Mouse (Mus musculus) ES-E14 (cell line): Measurements from ENCODE around the gene Adh1.

Experiments
- CHD2 ChIP-seq: IDR thresholded peaks from 2 replicates; pipeline ENCODE4 v1.6.1; 2014; ENCODE audit warnings: mild to moderate bottlenecking, low read depth, low read length, inconsistent platforms
- MAFK ChIP-seq: IDR thresholded peaks from 2 replicates; pipeline ENCODE4 v1.6.1; 2014; ENCODE audit warnings: mild to moderate bottlenecking, low read depth, low read length, inconsistent platforms; ENCODE audit not compliant: insufficient read depth
- ZC3H11A ChIP-seq: IDR thresholded peaks from 2 replicates; pipeline ENCODE4 v1.6.1; 2012; ENCODE audit warnings: low read depth, mild to moderate bottlenecking, inconsistent platforms, low read length, borderline replicate concordance
- ZNF384 ChIP-seq: IDR thresholded peaks from 2 replicates; pipeline ENCODE4 v1.6.1; 2012; ENCODE audit warnings: low read depth, low read length, inconsistent platforms

DNA sequence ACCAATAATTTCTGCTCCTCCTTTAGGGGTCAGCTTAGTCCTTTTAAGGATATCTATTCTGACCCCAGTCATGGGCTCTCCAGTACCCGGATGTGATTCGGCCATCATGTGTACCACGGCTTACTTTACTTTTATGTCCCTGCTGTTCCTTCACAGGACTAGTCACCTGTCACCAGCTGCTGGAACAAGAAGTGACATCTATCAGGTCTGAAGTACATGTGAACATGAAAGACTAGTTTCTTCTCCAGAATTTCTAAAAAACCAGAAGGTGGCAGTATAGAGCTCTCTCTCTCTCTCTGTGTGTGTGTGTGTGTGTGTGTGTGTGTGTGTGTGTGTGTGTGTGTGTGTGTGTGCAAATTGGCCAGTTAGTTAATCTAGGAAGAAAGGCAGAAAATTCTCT, 20.4 kb upstream of the Adh1 start:
- TF ChIP-seq ZC3H11A (no peak), CHD2 (no peak), ZNF384 (no peak), MAFK (no peak)
